Mouse (Mus musculus): Measurements from ENCODE around the gene Pigt. TPM values are rescaled to one million over a fixed set of nuclear protein-coding genes. Genes with fewer than 3 reads are reported as not detected.

The Pigt gene
- polyA plus RNA-seq, 1 experiment from 2014 or later = 42.1 TPM

DNA sequence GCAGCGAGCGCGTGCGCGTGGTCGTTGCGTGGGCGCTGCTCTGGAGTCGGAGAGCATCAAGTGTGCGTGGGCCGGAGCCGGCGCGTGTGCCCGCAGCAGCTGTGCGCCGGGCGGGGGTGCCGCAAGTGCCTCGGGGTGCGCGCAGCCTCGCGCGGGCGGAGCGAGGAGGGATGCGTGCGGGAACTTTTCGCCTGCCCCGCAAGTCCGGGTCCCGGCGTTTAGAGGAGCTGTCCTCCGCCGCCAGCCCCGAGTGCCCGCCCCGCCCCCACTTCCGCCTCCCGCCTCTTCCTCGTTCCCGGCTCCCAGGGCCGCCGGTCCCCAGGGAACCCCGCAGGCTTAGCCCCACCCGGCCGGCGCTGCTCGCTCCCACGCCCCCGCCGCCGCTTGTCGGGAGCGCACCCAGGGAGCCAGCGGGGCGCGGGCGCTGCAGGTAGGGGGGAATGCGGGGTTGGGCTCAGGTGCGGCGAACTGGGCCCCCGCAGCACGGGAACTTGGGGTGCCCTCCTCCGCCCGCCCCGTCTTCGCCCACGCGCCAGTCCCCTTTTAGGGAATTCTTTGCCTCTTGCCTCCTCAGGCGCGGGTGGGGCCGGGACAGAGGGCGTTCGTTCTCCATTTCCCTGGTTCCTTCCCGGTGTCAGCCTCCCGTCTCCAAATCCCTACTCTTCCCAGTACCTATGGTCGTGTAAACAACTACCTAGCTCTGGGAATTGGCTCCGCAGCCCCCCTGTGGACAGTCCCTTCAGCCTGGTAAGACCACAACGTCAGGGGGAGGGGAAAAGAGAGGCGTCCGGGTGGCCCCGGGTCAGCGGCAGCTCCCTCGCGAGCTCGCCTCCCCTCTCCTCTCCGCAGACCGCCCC, 10.8 kb upstream of the Pigt start:
- no peaks in the 10 kb centered on the region for H3K36me3 ChIP-seq
- no peaks in the 10 kb centered on the region for H3K9me3 ChIP-seq (replicated peaks)
- peak overlapping the region; percentile 51 for H3K27ac ChIP-seq
- peak overlapping the region; percentile 75 for H3K9ac ChIP-seq
- ATAC-seq (replicated peaks; ENCODE audit: insufficient number of reproducible peaks, insufficient read depth, low FRiP score, low read depth) = peak; percentile 56
- H3K27me3 ChIP-seq = 0 out of 2 replicates have a peak, but pooled peaks cover 4% of the 10 kb centered on the region
- under 1% methylated on average over 84 of the region's 90 CpGs for WGBS
- H3K4me1 ChIP-seq (replicated peaks) = peaks cover 17% of the 10 kb centered on the region
- peak overlapping the region; percentile 76 for H3K4me3 ChIP-seq
- H3K4me2 ChIP-seq = peak overlapping the region; percentile 97

DNA sequence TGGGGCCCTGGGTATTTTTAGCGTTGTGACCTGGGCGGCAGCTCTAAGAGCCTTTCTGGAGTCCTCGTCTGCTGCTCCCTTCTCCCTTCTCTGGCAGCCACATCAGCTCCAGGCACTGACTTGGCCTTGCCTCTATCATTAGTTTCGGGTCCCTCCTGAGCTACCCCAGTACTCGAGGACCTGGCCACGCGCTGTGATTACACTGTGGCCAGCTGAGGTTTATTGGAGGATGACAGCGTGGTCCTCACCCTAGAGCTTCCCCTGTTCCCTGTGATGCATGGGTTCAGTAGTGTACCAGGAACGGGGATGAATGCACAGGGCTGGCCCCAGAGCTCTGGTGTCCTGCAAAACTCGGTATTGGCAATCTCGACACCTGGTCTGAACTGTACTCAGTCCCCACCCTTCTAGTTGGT, 10.2 kb upstream of the Pigt start:
- peak overlapping the region; percentile 97 for H3K4me2 ChIP-seq
- H3K9ac ChIP-seq = peak overlapping the region; percentile 75
- H3K4me1 ChIP-seq (replicated peaks) = peaks cover 17% of the 10 kb centered on the region
- H3K27me3 ChIP-seq = 0 out of 2 replicates have a peak, but pooled peaks cover 4% of the 10 kb centered on the region
- peak overlapping the region; percentile 51; the same call in 1 of the 2 replicates for H3K27ac ChIP-seq
- WGBS = 8% methylated on average over 11 of the region's 11 CpGs
- no peaks in the 10 kb centered on the region for H3K36me3 ChIP-seq
- peak overlapping the region; percentile 76 for H3K4me3 ChIP-seq
- ATAC-seq (replicated peaks; ENCODE audit: insufficient number of reproducible peaks, insufficient read depth, low FRiP score, low read depth) = 0 out of 2 replicates have a peak, but pooled peaks have one; percentile 13
- no peaks in the 10 kb centered on the region for H3K9me3 ChIP-seq (replicated peaks)

DNA sequence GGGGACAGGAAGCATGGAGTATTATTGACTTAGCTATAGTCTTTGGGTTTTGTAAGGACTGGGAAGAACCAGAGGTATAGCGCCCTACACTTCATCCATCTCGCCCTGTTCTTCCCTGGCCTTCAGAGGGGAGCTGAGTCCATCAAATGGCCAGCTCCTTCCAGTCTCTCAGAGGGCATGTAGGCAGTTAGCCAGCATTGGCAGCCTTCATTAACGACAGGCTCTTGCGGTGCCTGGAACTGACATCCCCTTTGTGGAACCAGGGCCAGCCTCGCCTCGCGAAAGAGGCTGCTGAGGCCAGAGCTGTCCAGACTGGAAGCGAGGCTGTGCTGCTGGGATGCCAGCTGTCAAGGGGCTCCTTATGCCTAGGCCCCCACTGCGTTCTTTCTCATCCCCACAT, 9.5 kb upstream of the Pigt start:
- H3K4me2 ChIP-seq = peak overlapping the region; percentile 97
- no peak overlapping the region for H3K27ac ChIP-seq
- H3K27me3 ChIP-seq = 0 out of 2 replicates have a peak, but pooled peaks cover 4% of the 10 kb centered on the region
- WGBS = 72% methylated on average over 9 of the region's 9 CpGs
- H3K9me3 ChIP-seq (replicated peaks) = no peaks in the 10 kb centered on the region
- peaks cover 17% of the 10 kb centered on the region for H3K4me1 ChIP-seq (replicated peaks)
- H3K36me3 ChIP-seq = no peaks in the 10 kb centered on the region
- H3K4me3 ChIP-seq = peak overlapping the region; percentile 76; the same call in 1 of the 2 replicates
- H3K9ac ChIP-seq = 0 out of 2 replicates have a peak overlapping the region, but pooled peaks have one; percentile 75
- ATAC-seq (replicated peaks; ENCODE audit: insufficient number of reproducible peaks, insufficient read depth, low FRiP score, low read depth) = no peak

DNA sequence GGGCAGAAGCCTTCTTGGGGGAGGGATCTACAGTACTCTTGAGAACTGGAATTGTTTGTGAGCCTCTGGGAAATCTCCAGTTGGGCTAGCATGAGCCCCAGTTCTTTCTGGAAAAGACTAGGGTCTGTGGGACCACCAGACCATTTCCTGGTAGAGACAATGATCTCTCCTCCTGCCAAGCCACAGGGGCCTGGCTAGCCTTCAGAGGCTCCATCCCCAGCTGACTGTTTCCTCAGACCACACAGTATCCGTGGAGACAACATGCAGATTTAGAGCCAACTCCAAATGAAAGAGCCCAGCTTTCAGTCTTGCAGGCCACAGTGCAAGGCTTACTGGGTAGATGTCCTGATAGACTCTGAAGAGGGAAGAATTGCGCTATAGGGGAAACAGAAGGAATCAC, 3.2 kb upstream of the Pigt start:
- peaks cover 11% of the 10 kb centered on the region for H3K4me1 ChIP-seq (replicated peaks)
- no peak overlapping the region for H3K4me2 ChIP-seq
- no peak overlapping the region for H3K9ac ChIP-seq
- ATAC-seq (replicated peaks; ENCODE audit: insufficient number of reproducible peaks, insufficient read depth, low FRiP score, low read depth) = no peak
- H3K27me3 ChIP-seq = no peaks in the 10 kb centered on the region
- WGBS = 45% methylated on average over 2 of the region's 2 CpGs
- H3K9me3 ChIP-seq (replicated peaks) = no peaks in the 10 kb centered on the region
- H3K27ac ChIP-seq = no peak overlapping the region
- no peak overlapping the region for H3K4me3 ChIP-seq
- H3K36me3 ChIP-seq = peaks cover under 1% of the 10 kb centered on the region; the same call in 1 of the 2 replicates

DNA sequence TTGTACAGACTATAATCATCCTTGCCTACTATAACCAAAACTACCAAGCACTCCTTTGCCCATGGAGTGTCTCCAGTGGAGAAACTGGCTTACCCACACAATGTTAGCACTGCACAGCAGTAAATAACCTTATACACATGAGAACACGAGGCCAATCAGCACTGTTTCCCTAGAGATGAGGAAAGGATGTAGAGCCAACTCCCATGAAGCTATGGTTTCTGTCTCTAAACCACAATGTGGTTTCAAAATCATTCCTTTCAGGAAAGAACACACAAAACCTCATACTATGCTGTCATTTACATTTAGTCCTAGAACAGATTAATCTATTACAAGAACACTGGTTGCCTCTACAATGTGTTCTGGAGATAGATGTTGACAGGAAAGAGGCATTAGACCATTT, 989 bp upstream of the Pigt start:
- no peaks in the 10 kb centered on the region for H3K27me3 ChIP-seq
- no peak for ATAC-seq (replicated peaks; ENCODE audit: insufficient number of reproducible peaks, insufficient read depth, low FRiP score, low read depth)
- no peak overlapping the region for H3K9ac ChIP-seq
- no peaks in the 10 kb centered on the region for H3K9me3 ChIP-seq (replicated peaks)
- peak overlapping the region; percentile 86; the same call in 1 of the 2 replicates for H3K4me2 ChIP-seq
- peak overlapping the region; percentile 79; the same call in 1 of the 2 replicates for H3K4me3 ChIP-seq
- peaks cover 11% of the 10 kb centered on the region for H3K4me1 ChIP-seq (replicated peaks)
- H3K36me3 ChIP-seq = peaks cover 17% of the 10 kb centered on the region; the same call in 1 of the 2 replicates
- H3K27ac ChIP-seq = no peak overlapping the region
- WGBS = 55% methylated on average over 1 of the region's 1 CpGs

DNA sequence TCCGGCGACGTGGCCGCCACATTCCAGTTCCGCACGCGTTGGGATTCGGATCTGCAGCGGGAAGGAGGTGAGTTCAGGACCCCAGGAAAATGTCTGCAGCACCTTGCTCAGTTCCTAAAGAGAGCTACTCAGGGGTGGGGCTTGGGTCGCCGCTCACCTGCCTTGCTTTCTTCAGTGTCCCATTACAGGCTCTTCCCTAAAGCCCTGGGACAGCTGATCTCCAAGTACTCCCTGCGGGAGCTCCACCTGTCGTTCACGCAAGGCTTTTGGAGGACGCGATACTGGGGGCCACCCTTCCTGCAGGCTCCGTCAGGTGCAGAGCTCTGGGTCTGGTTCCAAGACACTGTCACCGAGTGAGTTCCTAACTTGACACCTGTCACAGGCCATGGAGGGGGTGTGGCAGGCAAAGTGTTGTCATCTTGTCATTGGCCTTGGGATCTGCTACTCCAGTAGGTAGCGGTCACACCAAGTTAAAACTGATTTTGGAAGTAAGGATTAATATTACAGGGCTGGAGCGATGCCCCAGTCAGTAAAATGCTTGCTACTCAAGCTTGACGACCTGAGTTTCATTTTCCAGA, 460 bp downstream of the Pigt start:
- no peak overlapping the region for H3K27ac ChIP-seq
- ATAC-seq (replicated peaks; ENCODE audit: insufficient number of reproducible peaks, insufficient read depth, low FRiP score, low read depth) = peak; percentile 33; the same call in 1 of the 2 replicates
- WGBS = 4% methylated on average over 21 of the region's 21 CpGs

DNA sequence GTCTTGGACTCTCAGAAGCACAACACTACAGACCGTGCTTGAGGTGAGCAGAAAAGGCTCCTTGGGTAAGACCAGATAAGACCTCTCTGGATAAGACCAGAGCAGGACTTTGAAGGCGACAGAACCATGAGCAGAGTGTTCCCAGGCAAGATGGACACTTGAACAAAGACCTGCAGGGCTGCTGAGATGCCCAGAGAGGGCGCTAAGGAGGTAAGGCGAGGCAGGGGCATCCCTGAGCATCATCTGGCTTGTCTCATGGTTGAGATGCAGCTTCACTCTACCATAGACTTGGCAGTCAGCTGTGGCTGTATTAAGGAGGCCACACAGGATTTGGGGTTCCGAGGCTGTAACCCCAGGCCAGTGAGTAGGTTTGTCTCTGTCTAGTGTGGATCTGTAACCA, 2.0 kb downstream of the Pigt start:
- 70% methylated on average over 5 of the region's 5 CpGs for WGBS
- no peak for ATAC-seq (replicated peaks; ENCODE audit: insufficient number of reproducible peaks, insufficient read depth, low FRiP score, low read depth)
- Histone ChIP-seq H3K36me3 (peaks cover 45% of the 10 kb centered on the region), H3K4me2 (no peak overlapping the region), H3K9me3 (replicated peaks) (0 out of 2 replicates have a peak, but pooled peaks cover under 1% of the 10 kb centered on the region), H3K9ac (no peak overlapping the region), H3K4me1 (replicated peaks) (peaks cover 11% of the 10 kb centered on the region), H3K27ac (no peak overlapping the region), H3K27me3 (no peaks in the 10 kb centered on the region), H3K4me3 (no peak overlapping the region)

More for the DNA sequence above, 460 bp downstream of the Pigt start:
- Histone ChIP-seq H3K27me3 (no peaks in the 10 kb centered on the region), H3K4me1 (replicated peaks) (peaks cover 11% of the 10 kb centered on the region), H3K9ac (peak overlapping the region; percentile 68), H3K4me2 (peak overlapping the region; percentile 86), H3K9me3 (replicated peaks) (no peaks in the 10 kb centered on the region), H3K36me3 (peaks cover 30% of the 10 kb centered on the region), H3K4me3 (peak overlapping the region; percentile 79)

DNA sequence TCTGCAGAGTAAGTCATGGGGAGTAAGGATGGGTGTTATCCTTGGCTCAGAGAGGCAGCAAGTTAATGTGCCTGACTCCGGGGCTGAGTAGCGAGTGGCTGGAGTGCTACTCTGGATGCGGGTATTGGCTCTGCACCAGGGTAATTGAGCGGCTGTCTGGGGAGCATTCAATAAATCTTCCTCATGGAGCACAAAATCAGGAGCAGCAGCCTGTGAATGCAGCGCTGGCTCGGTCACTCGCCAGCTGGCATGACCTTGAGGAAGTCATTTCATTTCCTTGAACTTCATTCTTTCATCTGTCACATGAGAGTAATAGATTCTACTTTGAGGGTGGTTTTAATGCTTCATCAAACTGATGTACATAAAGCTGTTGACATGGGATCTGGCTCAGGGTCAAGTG, 3.2 kb downstream of the Pigt start:
- H3K36me3 ChIP-seq = peaks cover 57% of the 10 kb centered on the region

DNA sequence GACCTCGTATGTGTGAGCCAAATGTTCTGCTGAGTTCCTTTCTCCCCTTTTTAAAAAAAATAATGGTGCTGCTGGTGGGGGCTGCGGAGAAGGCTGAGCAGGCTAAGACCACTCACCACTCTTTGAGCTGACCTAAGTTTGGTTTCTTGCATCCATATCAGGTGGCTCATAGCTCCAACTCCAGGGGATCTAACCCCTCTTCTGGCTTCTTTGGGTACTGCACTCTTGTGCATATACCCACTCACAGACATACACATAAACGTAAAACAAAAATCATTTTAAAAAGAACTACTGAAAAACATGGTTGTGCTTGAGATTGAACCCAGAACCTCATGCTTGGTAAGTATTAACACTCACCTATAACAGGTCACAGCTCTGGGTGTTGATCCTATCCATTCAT, 7.6 kb downstream of the Pigt start:
- no peak overlapping the region for H3K9ac ChIP-seq
- no peak for ATAC-seq (replicated peaks; ENCODE audit: insufficient number of reproducible peaks, insufficient read depth, low FRiP score, low read depth)
- no peak overlapping the region for H3K4me2 ChIP-seq
- no peaks in the 10 kb centered on the region for H3K4me1 ChIP-seq (replicated peaks)
- H3K27ac ChIP-seq = no peak overlapping the region
- H3K36me3 ChIP-seq = peaks cover 63% of the 10 kb centered on the region
- no peaks in the 10 kb centered on the region for H3K27me3 ChIP-seq
- H3K9me3 ChIP-seq (replicated peaks) = peaks cover 3% of the 10 kb centered on the region; the same call in 1 of the 2 replicates
- no peak overlapping the region for H3K4me3 ChIP-seq
- 93% methylated on average over 3 of the region's 3 CpGs for WGBS

More for the DNA sequence above, 3.2 kb downstream of the Pigt start:
- Histone ChIP-seq H3K9ac (no peak overlapping the region), H3K9me3 (replicated peaks) (peaks cover 3% of the 10 kb centered on the region; the same call in 1 of the 2 replicates), H3K4me2 (no peak overlapping the region), H3K4me1 (replicated peaks) (peaks cover 11% of the 10 kb centered on the region), H3K4me3 (no peak overlapping the region), H3K27ac (no peak overlapping the region), H3K27me3 (no peaks in the 10 kb centered on the region)
- WGBS = 88% methylated on average over 7 of the region's 7 CpGs
- ATAC-seq (replicated peaks; ENCODE audit: insufficient number of reproducible peaks, insufficient read depth, low FRiP score, low read depth) = no peak

DNA sequence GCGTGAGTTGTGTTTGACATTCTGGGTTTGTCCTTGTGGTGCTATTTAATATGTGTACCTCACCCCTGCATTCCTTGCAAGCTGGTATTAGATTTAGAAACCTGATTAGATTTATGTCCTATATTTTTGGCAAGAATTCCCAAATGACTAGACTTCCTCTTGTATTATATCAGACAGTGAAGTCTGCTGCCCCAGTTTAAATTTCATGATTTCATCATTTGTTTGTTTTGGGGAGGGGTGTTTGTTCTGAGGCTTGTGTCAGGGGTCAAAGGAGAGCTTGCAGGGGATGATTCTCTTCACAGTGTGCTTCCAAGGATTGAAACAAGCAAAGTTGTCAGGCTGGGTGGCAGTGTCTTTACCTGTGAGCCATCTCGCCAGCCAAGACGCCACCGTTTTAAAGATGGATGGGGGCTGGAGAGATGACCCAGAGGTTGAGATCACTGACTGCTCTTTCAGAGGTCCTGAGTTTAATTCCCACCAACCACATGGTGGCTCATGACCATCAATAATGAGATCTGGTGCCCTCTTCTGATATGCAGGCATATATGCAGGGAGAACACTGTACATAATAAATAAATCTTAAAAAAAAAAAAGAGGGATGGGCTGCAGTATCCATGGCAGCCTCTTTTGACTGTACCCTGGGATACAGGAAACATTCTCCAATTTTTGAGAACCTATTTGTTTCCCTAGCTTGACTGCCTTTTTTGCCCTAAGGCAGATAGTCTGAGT, 8.5 kb downstream of the Pigt start:
- WGBS = 95% methylated on average over 4 of the region's 4 CpGs
- Histone ChIP-seq H3K27ac (no peak overlapping the region), H3K36me3 (peaks cover 54% of the 10 kb centered on the region), H3K9ac (no peak overlapping the region), H3K4me2 (no peak overlapping the region), H3K27me3 (no peaks in the 10 kb centered on the region), H3K9me3 (replicated peaks) (peaks cover 3% of the 10 kb centered on the region; the same call in 1 of the 2 replicates), H3K4me3 (no peak overlapping the region), H3K4me1 (replicated peaks) (peaks cover 6% of the 10 kb centered on the region; the same call in 1 of the 2 replicates)
- no peak for ATAC-seq (replicated peaks; ENCODE audit: insufficient number of reproducible peaks, insufficient read depth, low FRiP score, low read depth)

DNA sequence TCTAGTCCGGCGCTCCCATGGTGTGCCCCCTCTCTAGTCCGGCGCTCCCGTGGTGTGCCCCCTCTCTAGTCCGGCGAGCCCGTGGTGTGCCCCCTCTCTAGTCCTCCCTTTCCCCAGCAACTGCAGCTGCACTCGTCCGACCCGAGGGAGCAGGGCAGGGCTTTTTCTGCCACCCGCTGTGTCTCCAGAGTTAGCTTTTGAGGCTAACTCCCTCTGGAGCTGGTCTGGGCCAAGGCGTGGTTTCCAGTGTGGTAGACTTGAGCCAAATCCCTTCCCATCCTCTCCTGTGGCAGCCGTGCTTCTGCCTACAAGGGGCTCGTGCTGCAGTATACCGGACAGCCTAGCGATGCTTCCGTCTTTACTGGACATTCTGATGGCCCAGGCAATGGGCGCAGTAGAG, 10.5 kb downstream of the Pigt start:
- no peaks in the 10 kb centered on the region for H3K27me3 ChIP-seq
- H3K27ac ChIP-seq = no peak overlapping the region
- H3K36me3 ChIP-seq = peaks cover 37% of the 10 kb centered on the region
- no peak overlapping the region for H3K4me2 ChIP-seq
- 84% methylated on average over 19 of the region's 19 CpGs for WGBS
- no peak overlapping the region for H3K9ac ChIP-seq
- H3K4me1 ChIP-seq (replicated peaks) = peaks cover 6% of the 10 kb centered on the region; the same call in 1 of the 2 replicates
- no peak for ATAC-seq (replicated peaks; ENCODE audit: insufficient number of reproducible peaks, insufficient read depth, low FRiP score, low read depth)
- H3K4me3 ChIP-seq = no peak overlapping the region
- peaks cover 3% of the 10 kb centered on the region; the same call in 1 of the 2 replicates for H3K9me3 ChIP-seq (replicated peaks)
